10 mouse cellular contexts compared by ENCODE assay signal in the genomic region with DNA sequence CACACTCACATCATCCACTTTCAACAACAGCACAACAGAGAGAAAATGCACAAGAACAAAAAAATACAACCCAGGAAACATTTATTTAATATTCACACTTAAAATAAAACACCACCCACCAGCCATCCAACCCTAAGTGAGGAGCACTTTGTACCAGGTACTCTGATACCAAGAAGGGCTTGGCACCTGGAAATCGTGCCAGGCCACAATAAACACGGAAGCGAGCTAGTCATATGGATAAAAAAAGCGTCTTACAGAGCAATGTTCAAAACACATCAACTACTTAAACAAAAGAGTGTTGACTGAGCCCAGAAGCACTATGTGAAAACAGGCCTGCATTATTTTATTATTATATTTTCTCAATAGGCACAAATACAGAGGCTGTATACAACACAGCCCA. TPM values are rescaled to one million over a fixed set of nuclear protein-coding genes. Genes with fewer than 3 reads are reported as not detected.
DNase-seq lines count a peak whose midpoint lies in the region; ATAC-seq and TF ChIP-seq lines count a peak whose summit lies in the region.
"Had no signal": no experiment of that assay in that cellular context is flagged by ENCODE, and none has a peak within 500 bp of the region (broad histone marks: within the 10 kb centered on the region; RNA-seq: fewer than 3 reads in every experiment).

No protein-coding gene starts in this region.

- 92% methylated on average over 4 of the region's 4 CpGs for WGBS in embryonic facial prominence, embryonic 13.5 days
- 93% methylated on average over 4 of the region's 4 CpGs for WGBS in embryonic facial prominence, embryonic 10.5 days
- 88% methylated on average over 4 of the region's 4 CpGs for whole genome bisulfite sequencing in limb, embryonic 12.5 days
- 93% methylated on average over 4 of the region's 4 CpGs for WGBS in limb, embryonic 10.5 days
- WGBS in intestine, embryonic 16.5 days: 82% methylated on average over 4 of the region's 4 CpGs
- WGBS in midbrain, postnatal 0 days: 93% methylated on average over 4 of the region's 4 CpGs

- no peak overlapping the region for H3K9ac ChIP-seq in embryonic facial prominence, embryonic 13.5 days
- H3K9ac ChIP-seq in limb, embryonic 12.5 days (replicated peaks): no peak overlapping the region
- H3K9ac ChIP-seq in intestine, embryonic 16.5 days (ENCODE audit: low read depth, low read length): no peak overlapping the region
- no peak overlapping the region for H3K9ac ChIP-seq in midbrain, postnatal 0 days (replicated peaks; ENCODE audit: low read length, poor library complexity, severe bottlenecking)

- H3K4me3 ChIP-seq in embryonic facial prominence, embryonic 13.5 days: no peak overlapping the region
- no peak overlapping the region; the same call in 1 of the 2 replicates for H3K4me3 ChIP-seq in embryonic facial prominence, embryonic 10.5 days
- no peak overlapping the region for H3K4me3 ChIP-seq in limb, embryonic 12.5 days (replicated peaks)
- H3K4me3 ChIP-seq in limb, embryonic 10.5 days: no peak overlapping the region
- 0 out of 2 replicates have a peak overlapping the region, but pooled peaks have one; percentile 99 for H3K4me3 ChIP-seq in intestine, embryonic 16.5 days (ENCODE audit: low read length)
- no peak overlapping the region for H3K4me3 ChIP-seq in midbrain, postnatal 0 days (ENCODE audit: low read depth, low read length)
- no peak overlapping the region; the same call in 1 of the 2 replicates for H3K4me3 ChIP-seq in layer of hippocampus, adult 2 months

- no peaks in the 10 kb centered on the region for H3K36me3 ChIP-seq in embryonic facial prominence, embryonic 13.5 days
- no peaks in the 10 kb centered on the region for H3K36me3 ChIP-seq in embryonic facial prominence, embryonic 10.5 days (replicated peaks)
- H3K36me3 ChIP-seq in limb, embryonic 12.5 days: no peaks in the 10 kb centered on the region
- no peaks in the 10 kb centered on the region for H3K36me3 ChIP-seq in limb, embryonic 10.5 days
- H3K36me3 ChIP-seq in intestine, embryonic 16.5 days (ENCODE audit: control insufficient read depth, insufficient read depth, low read length): no peaks in the 10 kb centered on the region
- no peaks in the 10 kb centered on the region for H3K36me3 ChIP-seq in midbrain, postnatal 0 days (ENCODE audit: insufficient read depth, low read length)
- H3K36me3 ChIP-seq: heart, embryonic 15.5 days had no signal

- TF ChIP-seq CTCF in midbrain, postnatal 0 days (IDR thresholded peaks at IDR 0.05): no peak
- no peak for TF ChIP-seq CTCF in layer of hippocampus, adult 2 months (conservative IDR thresholded peaks at IDR 0.05)

- H3K4me2 ChIP-seq in embryonic facial prominence, embryonic 13.5 days: peak overlapping the region; percentile 90; the same call in 1 of the 2 replicates
- peak overlapping the region; percentile 90 for H3K4me2 ChIP-seq in limb, embryonic 12.5 days
- H3K4me2 ChIP-seq in intestine, embryonic 16.5 days (ENCODE audit: low read depth, low read length): peak overlapping the region; percentile 76; the same call in 1 of the 2 replicates
- H3K4me2 ChIP-seq in midbrain, postnatal 0 days (ENCODE audit: low read depth, low read length, poor library complexity, severe bottlenecking): 0 out of 2 replicates have a peak overlapping the region, but pooled peaks have one; percentile 83

- no peaks in the 10 kb centered on the region for H3K27me3 ChIP-seq in embryonic facial prominence, embryonic 13.5 days
- no peaks in the 10 kb centered on the region for H3K27me3 ChIP-seq in embryonic facial prominence, embryonic 10.5 days (replicated peaks; ENCODE audit: low read depth, poor library complexity, severe bottlenecking)
- H3K27me3 ChIP-seq in limb, embryonic 12.5 days: no peaks in the 10 kb centered on the region
- no peaks in the 10 kb centered on the region for H3K27me3 ChIP-seq in limb, embryonic 10.5 days (ENCODE audit: low read depth, poor library complexity, severe bottlenecking)
- no peaks in the 10 kb centered on the region for H3K27me3 ChIP-seq in intestine, embryonic 16.5 days (replicated peaks; ENCODE audit: control insufficient read depth, insufficient read depth, low read length)
- no peaks in the 10 kb centered on the region for H3K27me3 ChIP-seq in midbrain, postnatal 0 days (ENCODE audit: insufficient read depth, low read length)
- H3K27me3 ChIP-seq: heart, embryonic 15.5 days had no signal

- ATAC-seq in embryonic facial prominence, embryonic 13.5 days (ENCODE audit: insufficient number of reproducible peaks, insufficient read depth, low FRiP score, low TSS enrichment, low read depth): no peak
- ATAC-seq in limb, embryonic 12.5 days (ENCODE audit: insufficient number of reproducible peaks, insufficient read depth, low FRiP score, low TSS enrichment, low read depth): no peak
- ATAC-seq in intestine, embryonic 16.5 days: no peak
- no peak for ATAC-seq in midbrain, postnatal 0 days (ENCODE audit: low FRiP score)

- H3K27ac ChIP-seq in embryonic facial prominence, embryonic 13.5 days: no peak overlapping the region
- H3K27ac ChIP-seq in embryonic facial prominence, embryonic 10.5 days (replicated peaks): no peak overlapping the region
- H3K27ac ChIP-seq in limb, embryonic 12.5 days: no peak overlapping the region
- H3K27ac ChIP-seq in limb, embryonic 10.5 days: no peak overlapping the region
- H3K27ac ChIP-seq in intestine, embryonic 16.5 days (ENCODE audit: low read length): no peak overlapping the region
- H3K27ac ChIP-seq in midbrain, postnatal 0 days (ENCODE audit: low read depth, low read length): no peak overlapping the region
- H3K27ac ChIP-seq in layer of hippocampus, adult 2 months: no peak overlapping the region
- H3K27ac ChIP-seq: heart, embryonic 15.5 days had no signal

- H3K4me1 ChIP-seq in embryonic facial prominence, embryonic 13.5 days: peaks cover 22% of the 10 kb centered on the region
- H3K4me1 ChIP-seq in embryonic facial prominence, embryonic 10.5 days: peaks cover 30% of the 10 kb centered on the region
- peaks cover 19% of the 10 kb centered on the region for H3K4me1 ChIP-seq in limb, embryonic 12.5 days (replicated peaks)
- H3K4me1 ChIP-seq in limb, embryonic 10.5 days: peaks cover 30% of the 10 kb centered on the region
- peaks cover 19% of the 10 kb centered on the region for H3K4me1 ChIP-seq in intestine, embryonic 16.5 days (ENCODE audit: control insufficient read depth, insufficient read depth, low read length)
- peaks cover 15% of the 10 kb centered on the region; the same call in 1 of the 2 replicates for H3K4me1 ChIP-seq in midbrain, postnatal 0 days (ENCODE audit: insufficient read depth, low read length)

- intact Hi-C loops in gastrocnemius, postnatal 36 days (cut with DNase I): no loop called here

- no peak for DNase-seq in embryonic facial prominence, embryonic 10.5 days (ENCODE audit: low spot score)
- no peak for DNase-seq in limb, embryonic 10.5 days (ENCODE audit: low spot score)
- no peak for DNase-seq in midbrain, postnatal 0 days (ENCODE audit: low spot score)
- no peak for DNase-seq in gastrocnemius, postnatal 36 days
- no peak for DNase-seq in layer of hippocampus, adult 2 months (ENCODE audit: low spot score in 2 of 2)
- DNase-seq: cerebellum, adult 8-10 months had no signal

- H3K9me3 ChIP-seq in embryonic facial prominence, embryonic 13.5 days: no peaks in the 10 kb centered on the region
- no peaks in the 10 kb centered on the region for H3K9me3 ChIP-seq in embryonic facial prominence, embryonic 10.5 days
- no peaks in the 10 kb centered on the region for H3K9me3 ChIP-seq in limb, embryonic 12.5 days
- H3K9me3 ChIP-seq in limb, embryonic 10.5 days (replicated peaks): no peaks in the 10 kb centered on the region
- H3K9me3 ChIP-seq in intestine, embryonic 16.5 days (ENCODE audit: control insufficient read depth, low read length): no peaks in the 10 kb centered on the region
- no peaks in the 10 kb centered on the region for H3K9me3 ChIP-seq in midbrain, postnatal 0 days (ENCODE audit: low read length)
- H3K9me3 ChIP-seq: heart, embryonic 15.5 days had no signal

RNA-seq across cellular contexts. Expression of gene Gan, which starts 1.8 kb away (rescaled TPM):
- 2.8 and 3.0 TPM in 2 replicates for polyA plus RNA-seq in embryonic facial prominence, embryonic 13.5 days (2015; fragmentation: Nextera tagmentation; extraction: Ambion mirVana)
- 2.6 and 3.1 TPM in 2 replicates for polyA plus RNA-seq in embryonic facial prominence, embryonic 10.5 days (2016; fragmentation: Nextera tagmentation; extraction: Ambion mirVana)
- 2.3 and 2.6 TPM in 2 replicates for polyA plus RNA-seq in limb, embryonic 12.5 days (2016; fragmentation: Nextera tagmentation; extraction: Ambion mirVana)
- 2.2 and 2.7 TPM in 2 replicates for polyA plus RNA-seq in limb, embryonic 10.5 days (2016; fragmentation: Nextera tagmentation; extraction: Ambion mirVana)
- 1.5 TPM in 2 replicates for polyA plus RNA-seq in intestine, embryonic 16.5 days (2015; fragmentation: Nextera tagmentation; extraction: Ambion mirVana)
- 13.5 and 14.2 TPM in 2 replicates for total RNA-seq in midbrain, postnatal 0 days (2014; rRNA removed)
- 4.0 and 4.6 TPM in 2 replicates for polyA plus RNA-seq in midbrain, postnatal 0 days (2015; fragmentation: Nextera tagmentation; extraction: Ambion mirVana)
- total RNA-seq in gastrocnemius, postnatal 36 days (2021): 1 to 10 TPM; 3.9 to 4.5 TPM
- 10 to 100 TPM; 16.6 to 17.6 TPM for total RNA-seq in layer of hippocampus, adult 2 months (2021)
